12 mouse cellular contexts compared by ENCODE assay signal in the genomic region with DNA sequence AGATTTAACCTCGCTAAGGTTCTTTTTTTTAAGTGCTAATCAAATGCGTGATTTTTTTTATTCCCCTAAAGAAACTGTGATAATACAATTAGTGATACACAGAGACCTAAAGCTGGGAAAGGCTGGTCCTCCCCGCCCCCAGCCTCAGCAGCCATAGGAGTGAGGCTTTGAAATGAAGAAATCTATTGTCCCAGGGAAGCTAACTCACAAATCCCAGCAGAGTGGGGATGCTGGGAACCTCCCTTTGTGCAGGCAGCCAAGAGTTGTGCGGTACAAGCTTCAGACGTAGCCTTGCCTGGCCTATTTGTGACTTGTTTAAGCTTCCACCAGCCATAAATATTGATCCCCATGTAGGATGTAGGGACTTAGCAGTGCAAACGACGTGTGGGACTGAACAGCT. TPM values are rescaled to one million over a fixed set of nuclear protein-coding genes. Genes with fewer than 3 reads are reported as not detected.
A peak's percentile ranks its signal among the peaks of the same experiment; 100 is the strongest.
DNase-seq lines count a peak whose midpoint lies in the region; ATAC-seq and TF ChIP-seq lines count a peak whose summit lies in the region.
"Had no signal": no experiment of that assay in that cellular context is flagged by ENCODE, and none has a peak within 500 bp of the region (broad histone marks: within the 10 kb centered on the region; RNA-seq: fewer than 3 reads in every experiment).

No protein-coding gene starts in this region.

- no peaks in the 10 kb centered on the region for H3K27me3 ChIP-seq in forebrain, postnatal 0 days (ENCODE audit: insufficient read depth, low read length)
- no peaks in the 10 kb centered on the region for H3K27me3 ChIP-seq in midbrain, embryonic 14.5 days (ENCODE audit: control insufficient read depth, insufficient read depth, low read length)
- H3K27me3 ChIP-seq: embryonic facial prominence, embryonic 15.5 days; limb, embryonic 13.5 days; megakaryocyte, embryonic 14.5 days had no signal

- 3% methylated on average over 7 of the region's 7 CpGs for WGBS in forebrain, postnatal 0 days
- under 1% methylated on average over 7 of the region's 7 CpGs for WGBS in midbrain, embryonic 14.5 days

- peaks cover 20% of the 10 kb centered on the region for H3K4me1 ChIP-seq in forebrain, postnatal 0 days (ENCODE audit: insufficient read depth)
- peaks cover 62% of the 10 kb centered on the region for H3K4me1 ChIP-seq in midbrain, embryonic 14.5 days (ENCODE audit: control insufficient read depth, insufficient read depth, low read length)

- no peak overlapping the region for H3K4me3 ChIP-seq in forebrain, postnatal 0 days (ENCODE audit: low read depth, low read length)
- no peak overlapping the region for H3K4me3 ChIP-seq in midbrain, embryonic 14.5 days (replicated peaks; ENCODE audit: low read depth, low read length)
- H3K4me3 ChIP-seq: embryonic facial prominence, embryonic 15.5 days; limb, embryonic 13.5 days; megakaryocyte, embryonic 14.5 days had no signal

- no peaks in the 10 kb centered on the region for H3K36me3 ChIP-seq in forebrain, postnatal 0 days (ENCODE audit: insufficient read depth)
- no peaks in the 10 kb centered on the region for H3K36me3 ChIP-seq in midbrain, embryonic 14.5 days (ENCODE audit: control insufficient read depth, insufficient read depth, low read length)
- H3K36me3 ChIP-seq: embryonic facial prominence, embryonic 15.5 days; limb, embryonic 13.5 days had no signal

- H3K9ac ChIP-seq in forebrain, postnatal 0 days, result 0 out of 2 replicates have a peak overlapping the region, but pooled peaks have one; percentile 25
- peak overlapping the region; percentile 10; the same call in 1 of the 2 replicates for H3K9ac ChIP-seq in midbrain, embryonic 14.5 days (replicated peaks; ENCODE audit: low read length)
- H3K9ac ChIP-seq: embryonic facial prominence, embryonic 15.5 days; limb, embryonic 13.5 days had no signal

- DNase-seq in ES-CJ7 (ENCODE audit: low read depth, low spot score), result peak; percentile 15
- peak; percentile 60 for DNase-seq in brain, adult 2 months (ENCODE audit: low read depth, low spot score)
- peak; percentile 63 for DNase-seq in forebrain, postnatal 0 days
- DNase-seq in midbrain, embryonic 14.5 days, result peak; percentile 85
- DNase-seq in cerebellum, adult 11-12 months, result no peak
- no peak for DNase-seq in adrenal gland, postnatal 4 days (ENCODE audit: low spot score in 2 of 2)
- no peak for DNase-seq in cerebellum, adult 9-10 months
- DNase-seq in kidney, postnatal 4 days, result no peak

- H3K27ac ChIP-seq in forebrain, postnatal 0 days (ENCODE audit: low read depth, low read length), result peak overlapping the region; percentile 78
- peak overlapping the region; percentile 85 for H3K27ac ChIP-seq in midbrain, embryonic 14.5 days (replicated peaks; ENCODE audit: low read depth, low read length)
- H3K27ac ChIP-seq: embryonic facial prominence, embryonic 15.5 days; kidney, postnatal 0 days; limb, embryonic 13.5 days had no signal

- TF ChIP-seq CTCF in forebrain, postnatal 0 days (IDR thresholded peaks at IDR 0.05; ENCODE audit: low read depth), result no peak

- no peaks in the 10 kb centered on the region for H3K9me3 ChIP-seq in forebrain, postnatal 0 days (ENCODE audit: low read length)
- no peaks in the 10 kb centered on the region for H3K9me3 ChIP-seq in midbrain, embryonic 14.5 days (ENCODE audit: control insufficient read depth, low read length)
- H3K9me3 ChIP-seq: embryonic facial prominence, embryonic 15.5 days; limb, embryonic 13.5 days; megakaryocyte, embryonic 14.5 days had no signal

- no peak overlapping the region; the same call in none of the 2 replicates for H3K4me2 ChIP-seq in forebrain, postnatal 0 days (ENCODE audit: low read depth)
- H3K4me2 ChIP-seq in midbrain, embryonic 14.5 days (ENCODE audit: low read length), result peak overlapping the region; percentile 20
- H3K4me2 ChIP-seq: embryonic facial prominence, embryonic 15.5 days; limb, embryonic 13.5 days had no signal

- peak; percentile 83 for ATAC-seq in forebrain, postnatal 0 days
- peak; percentile 87 for ATAC-seq in midbrain, embryonic 14.5 days (ENCODE audit: low FRiP score, low TSS enrichment)

RNA-seq across cellular contexts. Expression of a gene that starts 43.8 kb away (rescaled TPM):
- total RNA-seq in forebrain, postnatal 0 days (2014; rRNA removed), result 39.4 and 56.7 TPM in 2 replicates
- polyA plus RNA-seq in forebrain, postnatal 0 days (2015; fragmentation: Nextera tagmentation; extraction: Ambion mirVana), result 13.2 and 21.2 TPM in 2 replicates
- polyA plus RNA-seq in midbrain, embryonic 14.5 days (2014; fragmentation: Nextera tagmentation; extraction: Ambion mirVana), result 58.6 and 68.8 TPM in 2 replicates
- total RNA-seq in adrenal gland, postnatal 4 days (2021), result 10 to 100 TPM; 25.8 to 27.8 TPM

Comparison
In these comparisons a context has a peak if more than half of its experiments do, and no peak if none do; other contexts are left out.
1. DNase-seq: peak in ES-CJ7 (single experiment), brain, adult 2 months (single experiment), forebrain, postnatal 0 days (single experiment) and midbrain, embryonic 14.5 days (single experiment); none in cerebellum, adult 11-12 months (single experiment), adrenal gland, postnatal 4 days (0 of 2), cerebellum, adult 9-10 months (single experiment) and kidney, postnatal 4 days (0 of 2).